Comparison of ENCODE assay signal across 16 mouse cellular contexts in genomic region chr2:80973217-80973616, GRCm38 (mm10).
"Had no signal": no experiment of that assay in that cellular context is flagged by ENCODE, and none has a peak within 500 bp of the region (broad histone marks: within the 10 kb centered on the region; RNA-seq: fewer than 3 reads in every experiment).

No protein-coding gene starts in this region.

- DNase-seq: retina, postnatal 1 day; right cerebral cortex, adult 18-20 months; right cerebral cortex, postnatal 14 days; right cerebral cortex, postnatal 25 days; right cerebral cortex, postnatal 4 days; spleen, adult 18-20 months; thymus, adult 18-20 months; thymus, adult 2 months; thymus, postnatal 14 days; thymus, postnatal 25 days; thymus, postnatal 36 days; thymus, postnatal 4 days had no signal

- H3K27ac ChIP-seq: neural tube, embryonic 13.5 days; neural tube, embryonic 15.5 days; stomach, embryonic 15.5 days; stomach, postnatal 0 days had no signal

- H3K4me3 ChIP-seq: neural tube, embryonic 13.5 days; neural tube, embryonic 15.5 days; stomach, embryonic 15.5 days had no signal

- H3K4me1 ChIP-seq: neural tube, embryonic 13.5 days; neural tube, embryonic 15.5 days; stomach, embryonic 15.5 days had no signal

- H3K36me3 ChIP-seq: neural tube, embryonic 13.5 days; neural tube, embryonic 15.5 days; stomach, embryonic 15.5 days had no signal

- H3K9me3 ChIP-seq: neural tube, embryonic 13.5 days; neural tube, embryonic 15.5 days; stomach, embryonic 15.5 days had no signal

- H3K27me3 ChIP-seq: neural tube, embryonic 13.5 days; neural tube, embryonic 15.5 days; stomach, embryonic 15.5 days had no signal

- H3K4me2 ChIP-seq: neural tube, embryonic 13.5 days; neural tube, embryonic 15.5 days; stomach, embryonic 15.5 days had no signal

- H3K9ac ChIP-seq: neural tube, embryonic 13.5 days; neural tube, embryonic 15.5 days; stomach, embryonic 15.5 days had no signal
